ENCODE assay signal across 8 mouse cellular contexts in the genomic region with DNA sequence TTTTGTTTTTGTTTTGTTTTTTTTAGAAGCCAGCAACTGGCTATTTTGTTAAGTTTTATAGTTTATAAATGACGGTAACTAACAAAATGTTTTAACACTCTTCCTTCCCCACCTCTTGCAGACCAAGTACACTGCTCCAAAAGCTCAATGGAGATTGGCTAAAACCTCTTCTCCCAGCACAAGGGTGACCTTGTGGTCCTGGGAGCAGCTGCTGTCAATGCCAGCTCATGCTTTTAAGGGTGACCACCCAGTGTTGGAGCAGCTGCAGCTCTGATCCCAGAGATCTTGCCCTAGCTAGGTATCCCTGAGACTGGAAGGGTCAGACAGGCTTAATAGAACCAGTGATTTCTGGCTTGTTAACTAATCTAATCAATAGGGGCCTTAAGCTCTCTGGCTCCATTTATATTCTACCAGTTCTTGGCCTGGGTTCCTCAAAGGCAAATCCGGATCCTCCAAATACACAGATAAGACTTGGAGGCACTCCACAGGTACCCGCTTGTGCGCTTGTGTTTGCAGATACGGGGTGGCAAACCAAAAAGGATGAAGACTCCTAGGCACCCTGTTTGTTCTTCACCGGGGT. TPM values are rescaled to one million over a fixed set of nuclear protein-coding genes. Genes with fewer than 3 reads are reported as not detected.
DNase-seq lines count a peak whose midpoint lies in the region; ATAC-seq and TF ChIP-seq lines count a peak whose summit lies in the region.

No protein-coding gene starts in this region.

- H3K4me3 ChIP-seq in kidney, embryonic 16.5 days (ENCODE audit: low read length): peak overlapping the region; percentile 55
- peak overlapping the region; percentile 42; the same call in 1 of the 2 replicates for H3K4me3 ChIP-seq in embryonic facial prominence, embryonic 11.5 days (ENCODE audit: low read depth, low read length)
- H3K4me3 ChIP-seq in intestine, postnatal 0 days (ENCODE audit: low read depth, low read length): peak overlapping the region; percentile 51
- peak overlapping the region; percentile 42 for H3K4me3 ChIP-seq in neural tube, embryonic 12.5 days

- H3K4me1 ChIP-seq in kidney, embryonic 16.5 days (ENCODE audit: insufficient read depth, low read length): peaks cover 11% of the 10 kb centered on the region
- no peaks in the 10 kb centered on the region for H3K4me1 ChIP-seq in embryonic facial prominence, embryonic 11.5 days (ENCODE audit: control insufficient read depth, insufficient read depth, low read length)
- H3K4me1 ChIP-seq in intestine, postnatal 0 days (replicated peaks; ENCODE audit: control insufficient read depth, insufficient read depth, low read length): peaks cover 3% of the 10 kb centered on the region; the same call in 1 of the 2 replicates
- peaks cover 12% of the 10 kb centered on the region for H3K4me1 ChIP-seq in neural tube, embryonic 12.5 days

- no peak for TF ChIP-seq CTCF in intestine, postnatal 0 days (IDR thresholded peaks at IDR 0.05; ENCODE audit: low read depth)

- H3K9ac ChIP-seq in kidney, embryonic 16.5 days (replicated peaks; ENCODE audit: low read length): peak overlapping the region; percentile 68; the same call in 1 of the 2 replicates
- H3K9ac ChIP-seq in embryonic facial prominence, embryonic 11.5 days (replicated peaks; ENCODE audit: low read length): peak overlapping the region; percentile 69
- peak overlapping the region; percentile 45 for H3K9ac ChIP-seq in intestine, postnatal 0 days (ENCODE audit: low read depth, low read length)
- H3K9ac ChIP-seq in neural tube, embryonic 12.5 days: no peak overlapping the region

- no peaks in the 10 kb centered on the region for H3K36me3 ChIP-seq in kidney, embryonic 16.5 days (ENCODE audit: insufficient read depth, low read length)
- no peaks in the 10 kb centered on the region for H3K36me3 ChIP-seq in embryonic facial prominence, embryonic 11.5 days (replicated peaks; ENCODE audit: control insufficient read depth, insufficient read depth, low read depth, low read length)
- H3K36me3 ChIP-seq in intestine, postnatal 0 days (ENCODE audit: control insufficient read depth, insufficient read depth): no peaks in the 10 kb centered on the region
- H3K36me3 ChIP-seq in neural tube, embryonic 12.5 days: no peaks in the 10 kb centered on the region

- peak overlapping the region; percentile 94 for H3K4me2 ChIP-seq in kidney, embryonic 16.5 days (replicated peaks; ENCODE audit: low read depth, low read length)
- peak overlapping the region; percentile 87 for H3K4me2 ChIP-seq in embryonic facial prominence, embryonic 11.5 days (ENCODE audit: low read depth, low read length)
- H3K4me2 ChIP-seq in intestine, postnatal 0 days (replicated peaks; ENCODE audit: low read depth): peak overlapping the region; percentile 86
- peak overlapping the region; percentile 81 for H3K4me2 ChIP-seq in neural tube, embryonic 12.5 days (replicated peaks)

- no peaks in the 10 kb centered on the region for H3K27me3 ChIP-seq in kidney, embryonic 16.5 days (ENCODE audit: insufficient read depth, low read length)
- no peaks in the 10 kb centered on the region for H3K27me3 ChIP-seq in embryonic facial prominence, embryonic 11.5 days (ENCODE audit: control insufficient read depth, insufficient read depth, low read length)
- no peaks in the 10 kb centered on the region for H3K27me3 ChIP-seq in intestine, postnatal 0 days (replicated peaks; ENCODE audit: control insufficient read depth, insufficient read depth, low read length)
- H3K27me3 ChIP-seq in neural tube, embryonic 12.5 days (replicated peaks): no peaks in the 10 kb centered on the region; the same call in 1 of the 2 replicates

- H3K9me3 ChIP-seq in kidney, embryonic 16.5 days (ENCODE audit: low read length): no peaks in the 10 kb centered on the region
- H3K9me3 ChIP-seq in embryonic facial prominence, embryonic 11.5 days (replicated peaks; ENCODE audit: control insufficient read depth, low read length): no peaks in the 10 kb centered on the region
- H3K9me3 ChIP-seq in intestine, postnatal 0 days (ENCODE audit: control insufficient read depth): no peaks in the 10 kb centered on the region
- H3K9me3 ChIP-seq in neural tube, embryonic 12.5 days: no peaks in the 10 kb centered on the region

- WGBS in kidney, embryonic 16.5 days: 18% methylated on average over 6 of the region's 6 CpGs
- WGBS in embryonic facial prominence, embryonic 11.5 days: 17% methylated on average over 6 of the region's 6 CpGs
- WGBS in intestine, postnatal 0 days: 22% methylated on average over 6 of the region's 6 CpGs
- 23% methylated on average over 6 of the region's 6 CpGs for WGBS in neural tube, embryonic 12.5 days

- no peak for ATAC-seq in kidney, embryonic 16.5 days (ENCODE audit: low FRiP score, low TSS enrichment)
- ATAC-seq in embryonic facial prominence, embryonic 11.5 days (replicated peaks; ENCODE audit: insufficient number of reproducible peaks, low FRiP score, low TSS enrichment, low read depth): no peak
- no peak for ATAC-seq in intestine, postnatal 0 days
- ATAC-seq in neural tube, embryonic 12.5 days (ENCODE audit: low FRiP score, low read depth): no peak

- no peak overlapping the region for H3K27ac ChIP-seq in kidney, embryonic 16.5 days (ENCODE audit: low read length)
- H3K27ac ChIP-seq in embryonic facial prominence, embryonic 11.5 days (replicated peaks; ENCODE audit: low read depth, low read length): no peak overlapping the region
- H3K27ac ChIP-seq in intestine, postnatal 0 days (ENCODE audit: low read depth, low read length): peak overlapping the region; percentile 7; the same call in 1 of the 2 replicates
- H3K27ac ChIP-seq in neural tube, embryonic 12.5 days: no peak overlapping the region

- DNase-seq in kidney, adult 8-10 months: no peak
- DNase-seq in embryonic facial prominence, embryonic 11.5 days (ENCODE audit: low spot score): no peak
- DNase-seq in kidney, adult 18-20 months: no peak
- no peak for DNase-seq in right cerebral cortex, postnatal 10 days (ENCODE audit: low spot score in 2 of 2)
- DNase-seq in urinary bladder, postnatal 14 days (ENCODE audit: low spot score): no peak

RNA-seq across cellular contexts. Expression of a gene that starts 0.9 kb away (rescaled TPM):
- polyA plus RNA-seq in kidney, embryonic 16.5 days (2015; fragmentation: Nextera tagmentation; extraction: Ambion mirVana): 2.0 TPM in 2 replicates
- polyA plus RNA-seq in embryonic facial prominence, embryonic 11.5 days (2014; fragmentation: Nextera tagmentation; extraction: Ambion mirVana): 1.5 and 2.9 TPM in 2 replicates
- polyA plus RNA-seq in intestine, postnatal 0 days (2015; fragmentation: Nextera tagmentation; extraction: Ambion mirVana): 20.1 and 22.8 TPM in 2 replicates
- polyA plus RNA-seq in neural tube, embryonic 12.5 days (2016; fragmentation: Nextera tagmentation; extraction: Ambion mirVana): 1.5 and 1.6 TPM in 2 replicates

RNA-seq across cellular contexts. Expression of a gene that starts 46.6 kb away (rescaled TPM):
- polyA plus RNA-seq in kidney, embryonic 16.5 days (2015; fragmentation: Nextera tagmentation; extraction: Ambion mirVana): 13.2 and 13.5 TPM in 2 replicates
- polyA plus RNA-seq in embryonic facial prominence, embryonic 11.5 days (2014; fragmentation: Nextera tagmentation; extraction: Ambion mirVana): 14.1 and 15.7 TPM in 2 replicates
- polyA plus RNA-seq in intestine, postnatal 0 days (2015; fragmentation: Nextera tagmentation; extraction: Ambion mirVana): 6.1 and 7.1 TPM in 2 replicates
- 11.7 and 13.4 TPM in 2 replicates for polyA plus RNA-seq in neural tube, embryonic 12.5 days (2016; fragmentation: Nextera tagmentation; extraction: Ambion mirVana)
